Mouse (Mus musculus): ENCODE data around the gene Iqschfp.
A peak's percentile ranks its signal among the peaks of the same experiment; 100 is the strongest.

Gene Iqschfp

DNA sequence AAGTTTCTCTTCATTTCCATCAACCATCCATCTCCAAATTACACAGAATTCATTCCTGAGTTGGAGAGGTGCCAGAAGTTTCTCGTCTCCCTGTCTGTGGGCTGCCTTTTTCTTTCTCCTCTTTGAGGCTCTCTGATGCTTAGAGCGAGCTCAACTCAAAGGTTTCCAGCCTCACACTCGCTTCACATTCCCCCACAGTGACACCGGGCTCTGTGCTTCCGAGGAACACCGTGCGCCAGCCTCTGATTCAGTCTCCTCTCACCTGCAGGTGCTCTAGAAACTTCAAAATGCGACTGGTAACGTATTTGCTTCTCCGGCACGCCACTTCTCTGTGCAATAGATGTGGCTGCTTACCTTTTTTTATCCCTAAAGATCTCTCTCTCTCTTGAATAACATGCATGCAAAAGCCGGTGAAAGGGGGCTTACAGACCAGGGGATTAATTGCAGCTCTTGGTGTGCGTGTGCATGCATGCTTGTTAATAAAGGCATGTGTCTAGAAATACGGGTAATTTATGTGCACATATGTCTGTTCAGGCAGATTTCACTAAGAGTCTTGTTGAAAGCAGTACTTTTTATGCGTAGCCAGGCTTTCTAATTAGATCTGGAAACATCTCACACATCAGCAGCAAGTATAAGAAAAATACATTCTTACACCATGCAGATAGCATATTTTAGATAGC is at the start of gene Iqschfp, which contains the start of gene Iqcj:
Iqschfp (plus strand) TSS at position 207 of the 680 bp plus-strand sequence.
Iqcj (plus strand) TSS at position 195 of the 680 bp plus-strand sequence.
- DNase-seq: no peak

- DNase-seq: no peak
These were observed 39.6 kb upstream of the Iqschfp start for GRCm38 (mm10) chr3:67852397-67852796.

GRCm38 (mm10) chr3:67861524-67861923 is 30.5 kb upstream of the Iqschfp start:
- DNase-seq: no peak

GRCm38 (mm10) chr3:67867420-67868065 is 24.5 kb upstream of the Iqschfp start:
- DNase-seq: peak; percentile 2

- no peak for DNase-seq
These were observed 22.6 kb upstream of the Iqschfp start for GRCm38 (mm10) chr3:67869424-67869823.

GRCm38 (mm10) chr3:67877253-67877652 is 14.8 kb upstream of the Iqschfp start:
- DNase-seq: no peak

DNA sequence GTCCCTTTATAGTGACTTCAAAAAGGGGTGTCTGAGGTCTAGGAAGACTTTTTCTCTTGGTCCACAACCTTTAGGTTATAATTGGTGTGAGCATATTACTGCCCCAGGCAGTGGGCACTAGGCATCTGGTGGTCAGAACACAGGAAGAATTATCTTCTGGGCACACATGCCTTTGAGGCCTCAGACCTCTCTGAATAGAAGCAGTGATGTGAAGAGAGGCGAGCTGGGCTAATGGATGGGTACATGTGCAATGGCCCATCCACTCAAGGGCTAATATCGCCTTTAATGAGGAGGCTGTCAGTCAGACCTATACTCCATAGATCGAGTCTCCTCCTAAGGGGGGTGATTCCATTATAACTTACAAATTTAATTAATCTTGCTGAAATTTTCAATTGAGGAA is 7.7 kb upstream of the Iqschfp start:
- no peak for DNase-seq

DNA sequence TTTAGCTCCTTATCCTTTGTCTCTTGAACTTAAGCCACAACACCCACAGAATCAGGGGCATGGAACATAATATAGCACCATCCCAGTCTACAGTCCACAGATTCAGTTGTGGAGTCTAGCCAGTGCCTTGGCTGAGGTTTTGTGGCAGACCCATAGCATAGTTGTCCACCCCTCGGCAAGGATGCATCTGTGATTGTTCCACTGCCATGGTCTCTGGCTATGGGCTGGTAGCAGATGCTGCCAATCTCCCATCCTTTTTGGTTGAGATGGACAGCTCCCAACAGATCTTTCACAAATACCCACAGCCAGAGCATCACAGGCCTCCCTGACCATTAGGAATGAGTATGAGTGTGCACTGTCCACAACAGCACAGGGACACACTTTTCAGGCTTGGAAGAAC is 5.9 kb upstream of the Iqschfp start:
- DNase-seq: no peak

DNA sequence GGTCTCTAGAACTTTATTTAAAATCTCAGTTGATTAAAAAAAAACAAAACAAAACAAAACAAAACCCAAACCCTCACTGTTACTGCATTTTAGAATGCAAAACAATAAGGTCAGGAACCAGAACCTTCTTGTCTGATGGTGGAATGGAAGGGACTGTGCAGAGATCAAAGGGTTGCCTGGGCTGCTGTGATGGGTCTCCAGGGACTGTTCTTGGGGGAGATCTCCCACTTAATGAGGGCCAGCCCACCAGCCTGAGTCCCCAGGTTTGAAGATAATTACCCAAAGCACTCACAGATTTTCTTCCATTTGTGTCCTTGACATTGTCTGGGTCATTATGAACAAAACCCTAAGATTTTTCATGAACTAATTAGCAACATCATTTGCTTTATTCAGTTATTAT is 4.8 kb upstream of the Iqschfp start:
- no peak for DNase-seq

GRCm38 (mm10) chr3:67892768-67893167 is 736 bp downstream of the Iqschfp start:
- no peak for DNase-seq

- no peak for DNase-seq
These were observed 10.5 kb downstream of the Iqschfp start for GRCm38 (mm10) chr3:67902517-67902916.

DNA sequence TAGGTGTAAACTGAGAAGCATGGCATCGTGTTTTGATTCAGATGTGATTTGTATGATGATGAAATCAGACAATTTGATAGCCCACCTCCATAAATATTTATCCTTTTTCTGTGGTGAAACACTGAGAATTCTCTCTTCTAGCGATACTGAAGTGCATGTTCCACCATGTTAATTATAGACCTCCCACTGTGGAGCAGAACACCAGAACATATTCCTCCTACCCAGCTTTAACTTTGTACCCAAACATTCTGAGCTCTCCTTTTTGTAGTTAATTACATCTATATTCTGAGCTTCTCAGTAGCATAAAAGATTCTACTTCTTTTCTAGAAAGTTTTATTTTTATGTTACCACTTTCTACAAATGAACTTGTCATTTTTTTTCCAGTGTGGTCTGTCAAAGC is 16.6 kb downstream of the Iqschfp start:
- no peak for DNase-seq

GRCm38 (mm10) chr3:67918098-67918497 is 26.1 kb downstream of the Iqschfp start:
- DNase-seq: no peak

- DNase-seq: no peak
These were observed 26.7 kb downstream of the Iqschfp start for GRCm38 (mm10) chr3:67918634-67919259.

DNA sequence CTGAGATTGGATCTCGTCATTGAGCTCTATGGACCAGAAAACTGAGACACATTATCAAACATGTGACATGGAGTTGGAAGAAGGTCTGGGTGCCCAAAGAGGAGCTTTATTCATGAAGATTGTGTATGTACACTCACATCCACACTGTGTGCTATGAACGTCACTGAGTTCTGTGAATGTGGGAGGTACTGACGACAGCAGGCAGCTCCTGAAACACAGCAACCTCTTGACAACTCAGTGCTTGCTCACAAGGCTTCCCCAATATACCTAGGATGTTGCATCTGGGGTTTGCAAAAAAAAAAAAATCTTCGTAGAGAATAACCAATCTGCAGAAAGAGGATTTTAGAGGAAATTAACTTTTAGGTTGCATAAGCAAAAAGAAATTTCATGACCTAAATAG is 31.1 kb downstream of the Iqschfp start:
- no peak for DNase-seq

- no peak for DNase-seq
These were observed 33.4 kb downstream of the Iqschfp start for GRCm38 (mm10) chr3:67925453-67925852.

- DNase-seq: no peak
These were observed 38.5 kb downstream of the Iqschfp start for GRCm38 (mm10) chr3:67930424-67931133.

- DNase-seq: no peak
These were observed 39.1 kb downstream of the Iqschfp start for GRCm38 (mm10) chr3:67931181-67931580.

GRCm38 (mm10) chr3:67931914-67932313 is 39.9 kb downstream of the Iqschfp start:
- DNase-seq: no peak

GRCm38 (mm10) chr3:67935829-67936228 is 43.8 kb downstream of the Iqschfp start:
- DNase-seq: no peak

- DNase-seq: no peak
These were observed 55.0 kb downstream of the Iqschfp start for GRCm38 (mm10) chr3:67947000-67947399.

GRCm38 (mm10) chr3:67952517-67952940 is 60.5 kb downstream of the Iqschfp start:
- DNase-seq: no peak

DNA sequence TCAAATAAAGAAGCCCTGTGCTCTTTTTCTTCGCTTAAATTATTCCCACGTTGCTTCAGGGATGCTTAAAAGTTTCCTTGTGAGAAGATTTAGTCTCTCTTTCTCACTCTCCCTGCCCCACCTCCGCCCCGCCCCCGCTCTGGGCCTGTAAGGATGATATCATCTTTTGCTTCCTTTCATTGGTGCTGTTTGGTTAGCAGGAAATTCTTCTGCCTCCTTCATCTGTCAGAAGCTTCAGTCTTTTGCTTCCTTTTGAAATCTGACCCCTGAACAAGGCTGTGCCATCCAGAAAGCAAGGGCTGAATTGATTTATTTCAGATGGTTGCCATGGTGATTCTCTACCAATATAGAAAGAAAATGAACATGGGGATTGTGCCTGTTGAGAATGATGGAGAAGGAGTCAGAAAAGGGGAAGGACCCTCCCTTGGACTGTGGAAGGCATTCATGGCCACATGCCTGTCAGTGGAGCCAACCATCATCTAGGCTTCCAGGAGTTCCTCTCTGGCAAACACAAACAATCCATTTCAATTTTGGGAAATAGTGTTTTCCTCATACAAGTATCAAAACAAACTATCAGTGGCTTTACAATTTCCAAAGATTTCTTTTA is 62.5 kb downstream of the Iqschfp start:
- no peak for DNase-seq

All from kidney, adult 9 months (tissue).